Mouse (Mus musculus): Measurements from ENCODE around the gene Neurl4.

The Neurl4 gene

DNA sequence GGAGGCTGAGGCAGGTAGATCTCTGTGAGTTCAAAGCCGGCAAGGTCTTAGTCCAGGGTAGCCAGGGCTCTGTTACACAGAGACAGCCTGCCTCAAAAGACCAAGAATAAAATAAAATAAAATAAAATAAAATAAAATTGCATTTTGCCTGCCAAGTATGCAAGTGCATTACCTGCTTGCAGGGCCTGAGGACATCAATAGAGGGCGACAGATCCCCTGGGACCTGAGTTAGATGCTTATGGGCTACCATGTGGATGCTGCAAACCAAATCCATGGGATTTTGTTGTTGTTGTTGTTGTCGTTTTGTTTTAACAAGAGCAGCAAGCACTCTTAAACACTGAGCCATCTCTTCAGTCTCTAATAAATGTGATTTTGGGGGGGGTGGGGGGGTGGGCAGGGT is 31.4 kb downstream of the Neurl4 start:
- DNase-seq (ENCODE audit: low spot score in 2 of 2): no peak

DNA sequence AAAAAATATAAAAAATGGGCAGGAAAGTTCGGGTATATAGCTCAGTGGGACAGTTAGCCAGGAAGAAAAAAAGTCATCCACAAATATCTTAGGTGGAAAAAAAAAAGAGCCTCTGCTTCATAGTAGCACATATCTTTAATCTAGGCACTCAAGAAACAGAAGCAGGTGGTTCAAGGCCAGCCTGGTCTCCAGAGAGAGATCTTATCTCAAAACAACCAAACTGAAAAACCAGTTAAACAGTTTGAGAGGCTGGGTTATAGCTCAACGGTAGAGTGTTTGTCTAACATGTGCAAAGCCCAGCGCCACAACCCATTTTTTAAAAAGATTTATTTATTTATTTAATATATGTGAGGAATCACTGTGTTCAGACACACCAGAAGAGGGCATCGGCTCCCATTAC is 32.2 kb downstream of the Neurl4 start:
- no peak for DNase-seq (ENCODE audit: low spot score in 2 of 2)

DNA sequence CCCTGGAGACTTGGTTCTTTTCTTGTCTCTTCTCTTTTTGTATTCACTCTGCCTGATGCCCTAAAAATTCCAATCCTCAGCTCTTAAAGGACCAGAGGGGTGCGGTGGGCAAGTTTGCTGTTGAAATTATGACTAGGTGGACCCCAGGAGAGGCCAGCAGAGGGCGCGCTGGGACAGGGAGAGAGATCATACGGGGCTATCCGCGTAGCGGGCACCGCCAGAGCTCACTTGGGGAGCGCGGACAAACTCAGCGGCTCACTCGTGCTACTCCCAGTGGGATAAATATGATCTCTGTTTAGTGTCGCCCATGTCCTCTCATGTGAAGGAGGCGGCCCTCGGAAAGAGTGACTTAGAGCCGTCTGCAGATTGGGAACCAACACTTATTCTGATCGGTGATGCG is 33.3 kb downstream of the Neurl4 start:
- peak; percentile 79 to 84 for DNase-seq (ENCODE audit: low spot score in 2 of 2)

DNA sequence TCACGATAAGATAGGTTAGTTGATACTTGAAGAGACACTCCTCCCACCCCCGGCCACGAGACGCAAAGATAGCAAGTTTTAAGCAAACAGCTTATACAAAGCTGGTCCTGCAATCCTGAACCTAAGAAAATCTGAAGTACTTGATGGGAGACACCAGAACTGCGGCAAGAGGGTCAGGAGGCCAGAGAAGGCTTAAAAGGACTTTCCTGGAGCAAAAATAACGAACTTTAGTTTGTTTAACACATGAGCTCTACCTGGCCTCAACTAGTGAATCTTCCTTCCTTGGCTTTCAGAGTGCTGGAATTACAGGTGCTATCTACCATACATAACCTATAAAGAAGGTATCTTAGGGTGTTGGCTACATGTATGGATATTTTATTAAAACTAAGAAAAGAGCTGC is 33.8 kb downstream of the Neurl4 start:
- DNase-seq (ENCODE audit: low spot score in 2 of 2): no peak

DNA sequence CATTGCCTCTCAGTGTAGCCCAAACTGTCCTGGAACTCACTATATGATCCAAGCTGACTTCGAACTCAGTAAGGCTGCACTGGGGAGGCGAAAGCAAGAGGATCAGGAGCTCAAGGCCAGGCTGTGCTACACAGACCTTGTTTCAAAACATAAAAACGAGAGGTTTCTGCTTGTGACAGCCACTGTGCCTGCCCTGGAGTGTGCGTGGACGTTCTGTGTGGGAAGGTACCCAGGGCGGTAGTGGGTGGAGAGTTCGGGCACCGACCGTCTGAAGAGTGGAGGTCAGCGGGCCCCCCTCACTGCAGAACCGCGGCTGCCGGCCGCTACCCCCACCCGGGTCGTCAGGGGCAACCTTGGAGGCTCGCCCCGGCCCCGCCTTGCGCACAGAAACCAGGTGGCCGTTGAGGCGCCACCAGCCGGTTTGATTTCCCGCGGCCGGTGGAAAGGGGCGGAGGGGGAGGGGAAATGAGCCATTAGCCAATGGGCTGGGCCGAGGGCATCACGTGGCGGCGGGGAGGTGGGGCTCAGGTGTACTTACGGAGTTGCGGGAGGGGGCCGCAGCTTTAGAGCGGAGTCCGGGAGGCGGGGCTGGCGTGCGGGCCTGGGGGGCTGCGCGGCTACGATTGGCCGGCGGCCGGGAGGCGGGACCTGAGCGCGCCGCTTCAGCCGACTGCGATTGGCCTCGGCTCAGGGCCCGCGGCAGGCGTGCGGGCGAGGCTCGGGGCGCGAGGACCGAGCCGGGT is 34.4 kb downstream of the Neurl4 start, which contains the start of gene Ybx2:
TSS of gene Ybx2 (plus strand) at position 660 of the 743 bp plus-strand sequence.
- DNase-seq (ENCODE audit: low spot score in 2 of 2): peak; percentile 67 to 76

DNA sequence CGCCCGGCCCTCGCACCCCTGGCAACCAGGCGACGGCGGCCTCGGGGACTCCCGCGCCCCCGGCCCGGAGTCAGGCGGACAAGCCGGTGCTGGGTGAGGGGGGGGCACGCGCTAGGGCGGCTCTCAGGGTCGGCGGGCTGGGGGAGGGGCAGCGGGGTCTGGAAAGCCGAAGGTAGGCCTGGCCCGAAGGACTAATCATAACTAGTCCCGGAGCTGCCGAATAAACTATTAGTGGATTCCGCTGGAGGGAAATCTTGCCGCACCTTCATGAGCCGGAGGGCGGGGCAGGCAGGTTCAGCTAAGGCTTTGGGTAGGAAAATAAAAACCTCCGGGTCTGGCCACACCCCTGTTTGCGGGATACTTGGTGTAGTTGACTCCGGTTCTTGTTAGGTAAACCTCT is 35.3 kb downstream of the Neurl4 start:
- DNase-seq (ENCODE audit: low spot score in 2 of 2): no peak

DNA sequence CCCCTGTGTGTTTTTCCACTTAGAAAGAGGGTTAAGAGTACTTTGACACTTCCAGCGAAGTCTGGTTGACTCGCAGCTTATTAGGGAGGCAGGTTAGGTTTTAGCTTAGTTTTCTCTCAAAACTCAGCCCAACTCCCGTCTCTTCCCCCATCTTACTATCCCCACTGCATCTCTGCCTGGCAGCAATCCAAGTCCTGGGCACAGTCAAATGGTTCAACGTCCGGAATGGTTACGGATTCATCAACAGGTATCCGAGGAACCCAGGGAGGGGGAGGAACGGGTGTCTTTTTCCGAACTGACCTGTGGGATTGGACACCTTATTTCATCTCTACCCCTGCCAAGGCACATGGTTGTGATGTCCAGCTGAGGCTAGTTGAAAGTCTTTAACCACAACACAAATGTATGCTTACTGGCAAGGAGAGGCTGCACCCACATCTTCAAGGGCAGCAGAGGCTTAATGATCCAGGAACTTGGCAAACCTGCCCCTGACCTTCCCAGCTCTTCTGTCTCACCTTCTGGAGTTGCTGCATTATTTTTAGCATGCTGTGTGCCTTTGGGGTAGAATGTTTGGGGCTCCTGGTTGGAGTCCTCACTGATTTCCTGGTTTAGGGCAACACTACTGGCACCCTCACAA is 36.0 kb downstream of the Neurl4 start:
- DNase-seq (ENCODE audit: low spot score in 2 of 2): no peak

DNA sequence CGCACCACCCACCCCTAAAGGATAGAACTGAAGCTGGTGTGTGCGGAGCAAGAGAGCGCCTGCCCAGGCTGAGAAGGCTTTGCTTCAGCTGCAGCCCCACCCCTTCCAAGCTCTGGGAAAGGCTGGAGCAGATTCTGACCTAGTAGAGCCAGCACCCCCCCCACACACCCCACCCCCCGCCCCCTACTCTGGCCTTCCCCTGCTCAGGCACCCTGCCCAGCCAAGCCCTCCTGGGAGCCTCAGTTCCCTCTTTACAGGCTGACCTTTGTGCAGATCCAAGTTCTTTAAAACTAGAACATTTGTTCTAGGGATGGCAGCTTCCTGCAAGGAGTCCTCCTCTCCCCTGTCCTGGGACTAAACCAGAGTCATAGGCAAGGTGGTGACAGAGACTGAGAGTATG is 36.5 kb downstream of the Neurl4 start:
- DNase-seq (ENCODE audit: low spot score in 2 of 2): no peak

DNA sequence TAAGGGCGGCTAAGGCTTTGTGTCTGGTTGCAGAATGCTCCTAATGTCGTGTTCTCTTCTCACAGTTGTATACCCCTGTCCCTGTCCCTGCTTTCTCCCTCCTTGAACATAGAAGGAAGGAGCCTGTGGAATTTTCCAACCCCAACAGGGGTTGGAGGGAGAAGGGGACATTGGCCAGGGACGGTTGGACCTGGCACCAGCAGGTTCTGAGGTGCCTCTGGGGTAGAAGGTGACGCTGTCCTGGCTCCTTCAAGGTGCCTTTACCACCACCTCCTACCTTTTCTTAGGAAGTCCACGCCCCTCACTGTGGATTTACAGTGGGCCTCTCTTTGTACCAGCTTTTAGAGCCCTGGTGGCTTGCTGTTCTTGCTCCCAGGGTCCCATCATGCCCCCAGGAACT is 37.0 kb downstream of the Neurl4 start:
- no peak for DNase-seq (ENCODE audit: low spot score in 2 of 2)

DNA sequence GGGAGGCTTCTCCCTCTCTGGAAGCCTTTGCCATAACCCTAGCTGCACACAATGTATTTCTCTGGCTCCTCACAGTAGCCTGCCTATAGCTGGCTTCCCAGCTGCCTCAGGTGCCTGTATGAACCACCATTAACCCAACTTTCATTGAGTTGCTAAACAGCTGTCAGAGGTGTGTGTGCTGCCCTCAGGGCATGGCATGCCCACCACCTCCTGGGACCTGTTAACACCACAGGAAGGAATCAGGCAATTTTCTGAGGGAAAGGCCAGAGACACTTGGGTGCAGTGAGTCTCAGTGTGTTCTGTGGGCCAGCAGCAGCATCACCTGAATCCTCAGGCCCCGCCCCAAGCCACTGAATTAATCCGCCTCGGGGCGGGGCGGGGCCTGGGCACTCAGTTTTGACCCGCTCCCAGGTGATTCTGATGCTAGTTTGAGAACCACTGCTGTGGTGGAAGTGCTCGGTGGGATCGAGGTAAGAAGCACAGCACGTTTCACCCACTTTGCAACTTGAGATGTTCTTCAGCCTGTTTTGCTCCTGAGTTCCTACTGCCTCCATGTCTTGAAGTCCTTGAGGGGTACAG is 37.6 kb downstream of the Neurl4 start:
- no peak for DNase-seq (ENCODE audit: low spot score in 2 of 2)

DNA sequence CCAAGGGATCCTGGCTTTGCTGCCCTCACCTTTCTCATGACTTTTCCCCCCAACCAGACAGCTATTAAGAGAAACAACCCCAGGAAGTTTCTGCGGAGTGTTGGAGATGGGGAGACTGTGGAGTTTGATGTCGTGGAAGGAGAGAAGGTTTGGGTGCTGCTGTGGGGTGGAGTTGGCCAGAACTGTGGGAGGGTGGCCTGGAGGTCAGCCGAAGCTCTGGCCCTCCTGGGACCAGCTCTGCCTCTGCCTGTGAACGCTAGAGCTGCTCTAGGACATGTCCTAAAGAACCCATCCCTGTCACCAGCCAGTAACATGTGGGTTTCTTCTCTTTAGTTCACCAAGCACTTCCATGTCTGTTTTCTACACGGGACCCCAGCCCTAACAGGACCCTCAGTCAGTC is 38.3 kb downstream of the Neurl4 start:
- no peak for DNase-seq (ENCODE audit: low spot score in 2 of 2)

DNA sequence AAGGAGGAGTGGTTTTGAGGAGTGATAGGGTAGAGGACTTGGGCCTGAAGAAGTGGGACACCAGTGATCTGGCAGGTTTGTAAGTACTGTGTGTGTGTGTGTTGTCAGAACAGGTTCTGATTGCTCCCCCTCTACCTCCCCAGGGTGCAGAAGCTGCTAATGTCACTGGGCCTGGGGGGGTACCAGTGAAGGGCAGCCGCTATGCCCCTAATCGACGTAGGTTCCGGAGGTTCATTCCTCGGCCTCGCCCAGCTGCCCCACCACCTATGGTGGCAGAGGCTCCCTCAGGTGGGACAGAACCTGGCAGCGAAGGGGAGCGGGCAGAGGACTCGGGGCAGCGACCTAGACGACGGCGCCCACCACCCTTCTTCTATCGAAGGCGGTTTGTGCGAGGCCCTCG is 38.9 kb downstream of the Neurl4 start:
- no peak for DNase-seq (ENCODE audit: low spot score in 2 of 2)

DNA sequence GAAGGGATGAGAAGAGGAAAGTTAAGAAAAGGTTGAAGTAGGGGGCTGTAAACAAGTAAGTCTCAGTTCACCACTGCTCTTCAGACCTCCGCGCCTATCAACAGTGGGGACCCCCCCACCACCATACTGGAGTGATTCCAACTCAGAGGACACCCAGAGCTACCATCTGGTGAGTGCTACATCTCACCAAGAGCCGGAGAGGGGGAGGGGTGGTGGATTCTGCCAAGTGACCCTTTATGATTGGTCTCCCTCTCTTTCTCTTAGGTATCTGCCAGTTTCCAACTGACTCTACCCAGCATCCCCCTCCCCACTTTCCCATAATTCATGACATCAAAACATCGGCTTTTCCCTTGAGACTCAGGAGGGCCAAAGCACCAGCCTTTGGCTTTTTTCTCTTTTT is 40.1 kb downstream of the Neurl4 start:
- DNase-seq (ENCODE audit: low spot score in 2 of 2): no peak

DNA sequence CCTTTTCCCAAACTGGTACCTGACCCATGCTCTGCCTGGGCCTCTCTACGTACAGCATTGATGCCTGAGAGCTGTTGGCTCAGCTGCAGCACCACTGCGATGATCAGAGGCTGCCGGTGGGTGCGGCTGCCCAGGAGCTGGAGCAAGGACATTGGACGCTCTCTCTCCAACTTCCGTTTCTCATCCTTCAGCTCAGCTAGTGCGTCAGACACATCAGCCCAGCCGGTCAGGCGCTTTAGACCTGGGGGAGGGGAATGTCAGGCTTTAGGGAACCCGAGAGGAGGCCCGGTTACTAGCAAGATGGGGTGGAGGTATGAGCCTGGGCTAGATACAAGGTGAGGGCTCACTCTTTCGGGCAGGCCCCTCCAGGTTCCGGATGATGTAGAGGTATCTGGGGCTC is 44.3 kb downstream of the Neurl4 start:
- DNase-seq (ENCODE audit: low spot score in 2 of 2): no peak

DNA sequence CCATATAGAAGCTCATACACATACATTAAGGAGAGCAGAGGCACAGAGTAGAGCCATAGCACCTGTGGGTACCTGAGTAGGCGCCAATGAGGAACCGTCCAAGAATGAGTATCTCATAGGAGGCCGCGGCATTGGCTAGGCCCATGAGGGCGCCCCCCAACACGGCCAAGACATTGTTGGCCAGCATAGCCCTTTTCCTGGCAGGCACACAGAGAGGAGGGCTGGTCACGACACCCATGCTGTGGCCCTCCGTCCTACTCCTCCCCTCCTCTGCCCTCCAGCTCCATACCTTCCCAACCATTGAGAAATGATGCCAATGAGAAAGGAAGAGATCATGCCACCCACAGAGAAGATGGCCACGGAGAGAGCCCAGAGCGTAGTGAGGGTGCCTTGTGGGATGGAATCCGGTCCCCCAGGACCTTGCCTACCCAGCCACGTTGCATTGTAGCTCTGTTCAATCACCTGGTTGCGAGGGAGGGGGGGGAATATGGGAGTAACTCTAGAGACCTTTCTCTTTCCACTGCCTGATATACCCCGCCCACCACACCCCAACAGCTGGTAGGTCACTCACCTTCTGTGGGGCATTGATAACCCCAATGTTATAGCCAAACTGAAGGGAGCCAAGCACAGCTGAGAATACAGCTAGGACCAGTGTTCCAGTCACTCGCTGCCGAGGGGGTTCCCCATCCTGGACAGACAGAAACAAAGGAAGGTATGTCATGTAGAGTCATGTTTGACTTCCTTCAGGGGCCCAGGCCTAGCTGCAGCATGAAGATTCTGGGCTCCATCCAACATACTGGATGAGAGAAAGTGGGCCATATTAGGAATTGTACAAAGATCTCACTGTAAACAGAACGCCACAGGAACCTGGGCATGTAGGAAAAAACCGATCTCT is 45.4 kb downstream of the Neurl4 start:
- DNase-seq (ENCODE audit: low spot score in 2 of 2): no peak

DNA sequence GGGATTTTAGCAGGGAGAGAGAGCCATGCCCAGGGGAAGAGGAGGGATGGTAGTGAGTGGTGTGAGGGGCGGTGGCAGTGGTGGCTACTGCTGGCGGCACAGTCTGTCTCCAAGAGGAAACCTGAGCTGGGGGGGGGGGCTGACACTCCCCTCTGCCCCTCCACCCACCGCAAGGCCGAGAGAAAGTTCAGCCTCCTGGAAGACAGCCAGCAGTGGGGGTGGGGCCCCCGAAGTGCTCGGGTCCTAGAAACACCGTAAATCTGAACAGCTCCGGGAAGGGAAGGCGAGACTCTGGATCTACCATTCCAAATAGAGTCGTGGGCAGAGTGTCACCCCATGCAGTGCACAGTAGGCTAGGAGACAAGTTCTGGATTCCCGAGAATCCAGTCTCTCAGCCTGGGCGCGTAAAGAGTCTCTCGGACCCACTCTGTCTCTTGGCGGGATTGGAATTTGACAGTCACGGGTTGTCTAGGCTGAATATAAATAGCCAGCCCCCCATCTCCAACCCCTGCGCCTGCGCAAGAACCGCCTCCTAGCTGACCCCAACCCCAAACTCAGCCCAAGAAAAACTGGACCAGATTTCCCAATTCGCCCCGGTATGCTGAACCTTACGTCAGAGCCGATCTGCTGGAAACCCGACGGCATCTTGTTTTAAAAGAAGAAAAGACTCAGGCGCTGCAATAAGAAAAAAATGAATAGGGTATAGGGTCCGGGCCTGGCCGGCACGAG is 46.6 kb downstream of the Neurl4 start:
- no peak for DNase-seq (ENCODE audit: low spot score in 2 of 2)

DNA sequence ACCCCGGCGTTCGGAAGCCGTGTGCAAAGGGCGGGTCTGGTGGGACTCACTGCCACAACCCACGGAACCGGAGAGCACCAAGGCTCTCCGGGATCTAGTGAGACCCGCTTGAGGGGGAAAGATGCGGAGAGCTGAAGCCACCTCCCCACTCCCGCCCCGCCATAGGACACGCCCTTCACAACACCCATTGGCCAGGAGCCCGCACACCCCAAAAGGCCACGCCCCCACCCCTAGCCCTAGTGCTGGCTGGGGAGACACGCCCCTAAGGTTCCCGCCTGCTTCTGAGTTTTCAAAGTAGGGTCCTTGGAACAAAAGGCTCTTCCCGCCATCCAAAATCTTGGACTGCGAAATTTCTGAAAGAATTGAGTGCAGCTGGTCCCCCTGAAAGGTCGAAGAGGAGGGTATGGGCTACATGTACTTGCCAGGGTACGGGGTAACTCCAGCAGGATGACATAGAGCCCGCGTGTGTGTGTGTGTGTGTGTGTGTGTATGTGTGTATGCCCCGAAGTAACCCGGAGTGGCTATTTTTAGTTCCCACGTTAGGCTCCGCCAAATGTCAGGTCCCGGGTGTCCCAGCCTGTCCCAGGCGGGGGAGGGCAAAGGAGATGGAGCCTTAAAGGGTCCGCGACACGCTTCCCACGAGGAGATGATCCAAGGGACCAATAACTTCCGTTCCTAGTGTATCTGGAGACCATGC is 47.3 kb downstream of the Neurl4 start, which contains the start of gene Slc2a4:
TSS of gene Slc2a4 (minus strand) at position 123 of the 697 bp plus-strand sequence.
- DNase-seq (ENCODE audit: low spot score in 2 of 2): peak in 1 of 2 experiments; percentile 26

DNA sequence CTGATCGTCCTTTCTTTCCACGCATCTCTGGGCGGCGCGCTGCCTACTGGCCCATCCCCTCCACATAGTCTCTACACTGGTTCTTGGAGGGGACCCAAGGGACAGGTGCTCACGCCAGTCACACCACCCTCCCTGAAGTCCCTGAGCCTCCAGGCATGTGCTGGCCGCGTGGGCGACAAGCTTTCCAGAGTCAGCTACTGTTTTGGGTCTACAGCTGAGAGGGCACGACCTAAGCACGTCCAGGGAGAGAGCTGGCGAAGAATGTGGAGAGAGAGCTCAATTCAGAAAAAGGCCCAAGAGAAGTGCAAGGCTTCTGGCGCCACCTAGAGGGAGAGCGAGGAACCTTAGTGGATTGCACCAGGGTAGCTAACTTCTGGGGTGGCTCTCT is 47.9 kb downstream of the Neurl4 start:
- DNase-seq (ENCODE audit: low spot score in 2 of 2): peak; percentile 59 to 61

DNA sequence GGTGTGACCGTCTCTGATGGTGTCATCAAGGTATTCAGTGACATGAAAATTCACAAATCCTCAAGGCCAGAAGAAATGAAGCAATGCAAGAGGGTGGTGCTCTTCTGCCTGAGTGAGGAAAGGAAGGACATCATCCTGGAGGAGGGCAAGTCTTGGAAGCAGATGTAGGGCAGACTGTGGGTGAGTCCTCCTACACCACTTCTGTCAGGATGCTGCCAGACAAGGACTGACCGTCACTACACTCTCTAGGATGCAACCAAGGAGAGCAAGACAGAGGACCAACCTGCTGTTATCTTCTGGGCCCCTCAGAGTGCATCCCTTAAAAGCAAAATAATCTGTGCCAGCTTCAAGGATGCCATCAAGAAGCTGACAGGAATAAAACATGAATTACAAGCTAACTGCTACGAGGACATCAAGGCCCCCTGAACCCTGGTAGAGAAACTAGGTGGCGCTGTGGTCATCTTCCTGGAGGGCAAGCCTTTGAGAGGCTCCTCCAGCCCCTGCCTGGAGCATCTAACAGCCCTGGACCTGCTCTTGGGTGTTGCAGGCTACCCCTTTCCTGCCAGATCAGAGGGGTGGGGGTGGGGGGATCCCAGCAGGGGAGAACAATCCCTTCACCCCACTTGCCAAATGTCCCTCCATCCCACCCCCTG is 50.1 kb downstream of the Neurl4 start:
- no peak for DNase-seq (ENCODE audit: low spot score in 2 of 2)

DNA sequence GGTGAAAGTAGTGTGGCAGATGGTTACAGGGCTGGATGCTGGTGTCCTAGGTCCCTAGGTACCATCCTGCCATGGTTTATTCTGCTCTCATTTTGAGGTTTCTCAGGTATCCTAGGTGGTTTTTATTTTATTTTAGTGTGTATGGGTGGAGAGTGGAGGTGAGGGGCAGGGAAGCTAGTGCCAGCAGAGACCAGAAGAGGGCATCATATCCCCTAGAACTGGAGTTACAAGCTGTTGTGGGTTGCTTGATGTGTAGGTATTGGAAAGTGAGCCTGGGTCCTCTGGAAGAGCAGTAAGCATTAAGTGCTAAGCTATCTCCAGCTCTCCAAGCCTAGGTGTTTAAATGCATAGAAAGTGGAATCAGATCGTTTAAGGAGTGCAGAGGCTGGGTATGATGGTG is 51.4 kb downstream of the Neurl4 start:
- DNase-seq (ENCODE audit: low spot score in 2 of 2): no peak

All from frontal cortex, postnatal 25 days (tissue).